Mouse (Mus musculus) megakaryocyte, embryonic 14.5 days (primary cell): ENCODE measurements at regions not wholly inside any gene's neighbourhood (a gene's known extent, or its start where the extent isn't known, plus 50 kb on each side); places are given as distances from the start of the nearest gene placed in this dataset.
"Not testable (repeated sequence)": the region's sequence is repeated elsewhere in the genome, so short reads cannot be mapped to it uniquely, and the experiment has no call there.

Experiments
- H3K27me3 ChIP-seq: replicated peaks from 2 replicates; pipeline ENCODE3; 2012; ENCODE audit warnings: inconsistent platforms
- H3K36me3 ChIP-seq: replicated peaks from 2 replicates; pipeline ENCODE3; 2012; ENCODE audit warnings: low read length, inconsistent platforms, mixed read lengths
- H3K4me1 ChIP-seq: 2 replicates; pipeline ENCODE4 v1.6.1; 2012; ENCODE audit warnings: inconsistent platforms
- H3K4me3 ChIP-seq: replicated peaks from 2 replicates; pipeline ENCODE3; 2012; ENCODE audit warnings: moderate library complexity, mild to moderate bottlenecking, inconsistent platforms
- H3K9me3 ChIP-seq: 2 replicates; pipeline ENCODE4 v1.6.1; 2012; ENCODE audit warnings: inconsistent platforms
- FLI1 ChIP-seq: IDR thresholded peaks from 2 replicates; pipeline ENCODE4 v1.6.1; 2012; ENCODE audit warnings: low read length, inconsistent platforms, mixed read lengths
- GATA1 ChIP-seq: IDR thresholded peaks from 3 replicates; pipeline ENCODE4 v1.6.1; 2012; ENCODE audit warnings: mixed read lengths, low read length, inconsistent platforms, borderline replicate concordance

GRCm38 (mm10) chr16:49504669-49505068 lies 194.4 kb upstream of the Ift57 start:
- no peaks in the 10 kb centered on the region for H3K36me3 ChIP-seq
- no peak for TF ChIP-seq GATA1
- no peak for TF ChIP-seq FLI1

GRCm38 (mm10) chr16:49505271-49505670 lies 193.8 kb upstream of the Ift57 start:
- TF ChIP-seq GATA1 (no peak), FLI1 (no peak)
- H3K4me3 ChIP-seq = no peak overlapping the region
- H3K36me3 ChIP-seq = no peaks in the 10 kb centered on the region
- no peaks in the 10 kb centered on the region for H3K9me3 ChIP-seq
- no peaks in the 10 kb centered on the region for H3K27me3 ChIP-seq
- H3K4me1 ChIP-seq = peaks cover 32% of the 10 kb centered on the region

More at GRCm38 (mm10) chr16:49504669-49505068, 194.4 kb upstream of the Ift57 start:
- Histone ChIP-seq H3K4me3 (no peak overlapping the region), H3K9me3 (no peaks in the 10 kb centered on the region), H3K27me3 (no peaks in the 10 kb centered on the region), H3K4me1 (peaks cover 32% of the 10 kb centered on the region)

- TF ChIP-seq GATA1 = no peak
- TF ChIP-seq FLI1 = no peak
- H3K27me3 ChIP-seq = peaks cover 4% of the 10 kb centered on the region
- no peaks in the 10 kb centered on the region for H3K36me3 ChIP-seq
- H3K4me3 ChIP-seq = no peak overlapping the region
- peaks cover 4% of the 10 kb centered on the region; the same call in 1 of the 2 replicates for H3K4me1 ChIP-seq
- no peaks in the 10 kb centered on the region for H3K9me3 ChIP-seq
These were observed 180.2 kb upstream of the Ift57 start for GRCm38 (mm10) chr16:49518844-49519243.

- Histone ChIP-seq H3K27me3 (peaks cover 3% of the 10 kb centered on the region), H3K4me1 (peaks cover 4% of the 10 kb centered on the region; the same call in 1 of the 2 replicates), H3K36me3 (no peaks in the 10 kb centered on the region), H3K4me3 (no peak overlapping the region), H3K9me3 (no peaks in the 10 kb centered on the region)
- TF ChIP-seq FLI1 = no peak
- TF ChIP-seq GATA1 = no peak
These were observed 178.6 kb upstream of the Ift57 start for GRCm38 (mm10) chr16:49520411-49520810.

GRCm38 (mm10) chr16:49521685-49522084 lies 177.3 kb upstream of the Ift57 start:
- Histone ChIP-seq H3K9me3 (no peaks in the 10 kb centered on the region), H3K27me3 (peaks cover 1% of the 10 kb centered on the region), H3K36me3 (no peaks in the 10 kb centered on the region), H3K4me3 (no peak overlapping the region), H3K4me1 (peaks cover 4% of the 10 kb centered on the region; the same call in 1 of the 2 replicates)
- TF ChIP-seq FLI1 = no peak
- no peak for TF ChIP-seq GATA1

GRCm38 (mm10) chr16:49522576-49522975 lies 176.5 kb upstream of the Ift57 start:
- Histone ChIP-seq H3K9me3 (no peaks in the 10 kb centered on the region), H3K4me3 (no peak overlapping the region), H3K4me1 (peaks cover 4% of the 10 kb centered on the region; the same call in 1 of the 2 replicates), H3K27me3 (peaks cover 1% of the 10 kb centered on the region), H3K36me3 (no peaks in the 10 kb centered on the region)
- TF ChIP-seq GATA1 = no peak
- no peak for TF ChIP-seq FLI1

GRCm38 (mm10) chr16:49528618-49529017 lies 170.4 kb upstream of the Ift57 start:
- not testable (repeated sequence) for H3K36me3 ChIP-seq, H3K4me1 ChIP-seq, H3K9me3 ChIP-seq

GRCm38 (mm10) chr16:49529060-49529459 lies 170.0 kb upstream of the Ift57 start:
- no peak for TF ChIP-seq GATA1
- TF ChIP-seq FLI1 = no peak
- no peaks in the 10 kb centered on the region for H3K9me3 ChIP-seq
- H3K36me3 ChIP-seq = no peaks in the 10 kb centered on the region
- no peak overlapping the region for H3K4me3 ChIP-seq
- H3K27me3 ChIP-seq = no peaks in the 10 kb centered on the region
- H3K4me1 ChIP-seq = no peaks in the 10 kb centered on the region

More at GRCm38 (mm10) chr16:49528618-49529017, 170.4 kb upstream of the Ift57 start:
- not testable (repeated sequence) for H3K27me3 ChIP-seq, H3K4me3 ChIP-seq

- no peaks in the 10 kb centered on the region for H3K27me3 ChIP-seq
- no peak overlapping the region for H3K4me3 ChIP-seq
- no peaks in the 10 kb centered on the region for H3K4me1 ChIP-seq
- no peaks in the 10 kb centered on the region for H3K9me3 ChIP-seq
- no peaks in the 10 kb centered on the region for H3K36me3 ChIP-seq
- TF ChIP-seq FLI1 (no peak), GATA1 (no peak)
These were observed 169.0 kb upstream of the Ift57 start for GRCm38 (mm10) chr16:49530051-49530450.

- Histone ChIP-seq H3K27me3 (no peaks in the 10 kb centered on the region), H3K9me3 (no peaks in the 10 kb centered on the region), H3K36me3 (no peaks in the 10 kb centered on the region), H3K4me1 (no peaks in the 10 kb centered on the region), H3K4me3 (no peak overlapping the region)
- no peak for TF ChIP-seq FLI1
- no peak for TF ChIP-seq GATA1
These were observed 166.9 kb upstream of the Ift57 start for GRCm38 (mm10) chr16:49532071-49532686.

- H3K4me1 ChIP-seq = no peaks in the 10 kb centered on the region
- TF ChIP-seq GATA1 (no peak), FLI1 (no peak)
- H3K36me3 ChIP-seq = no peaks in the 10 kb centered on the region
- no peaks in the 10 kb centered on the region for H3K27me3 ChIP-seq
- H3K4me3 ChIP-seq = no peak overlapping the region
- no peaks in the 10 kb centered on the region for H3K9me3 ChIP-seq
These were observed 165.5 kb upstream of the Ift57 start for GRCm38 (mm10) chr16:49533498-49533998.
